Mouse (Mus musculus) erythroid progenitor cell, adult 5-6 weeks (primary cell): ENCODE results near the gene Adsl. TPM values are rescaled to one million over a fixed set of nuclear protein-coding genes. Genes with fewer than 3 reads are reported as not detected.
A peak's percentile ranks its signal among the peaks of the same experiment; 100 is the strongest.
"Not testable (repeated sequence)": the region's sequence is repeated elsewhere in the genome, so short reads cannot be mapped to it uniquely, and the experiment has no call there.

Experiments used
- ATAC-seq: replicated peaks from 2 replicates; pipeline ENCODE4 v1.8.0; 2016; ENCODE audit warnings: moderate number of reproducible peaks, mild to moderate bottlenecking, moderate TSS enrichment, inconsistent platforms; ENCODE audit not compliant: poor library complexity, low FRiP score, severe bottlenecking
- total RNA-seq, 2 experiments: library from RNA; stranded (forward) in 1 of 2; stranded (reverse) in 1 of 2; fragments of 150-400 nt in 1 of 2; fragments of 186-747, 209-891 nt in 1 of 2; gene quantifications; 2 replicates each; pipeline versions ENCODE4 v1.2.3 to v1.2.4; 2015 to 2017; ENCODE audit warnings: low replicate concordance in 2 of 2

Gene Adsl
- total RNA-seq (2015; ENCODE audit: low replicate concordance) (6.3 and 13.7 TPM in 2 replicates), total RNA-seq (2017; ENCODE audit: low replicate concordance) (21.4 and 26.6 TPM in 2 replicates)

DNA sequence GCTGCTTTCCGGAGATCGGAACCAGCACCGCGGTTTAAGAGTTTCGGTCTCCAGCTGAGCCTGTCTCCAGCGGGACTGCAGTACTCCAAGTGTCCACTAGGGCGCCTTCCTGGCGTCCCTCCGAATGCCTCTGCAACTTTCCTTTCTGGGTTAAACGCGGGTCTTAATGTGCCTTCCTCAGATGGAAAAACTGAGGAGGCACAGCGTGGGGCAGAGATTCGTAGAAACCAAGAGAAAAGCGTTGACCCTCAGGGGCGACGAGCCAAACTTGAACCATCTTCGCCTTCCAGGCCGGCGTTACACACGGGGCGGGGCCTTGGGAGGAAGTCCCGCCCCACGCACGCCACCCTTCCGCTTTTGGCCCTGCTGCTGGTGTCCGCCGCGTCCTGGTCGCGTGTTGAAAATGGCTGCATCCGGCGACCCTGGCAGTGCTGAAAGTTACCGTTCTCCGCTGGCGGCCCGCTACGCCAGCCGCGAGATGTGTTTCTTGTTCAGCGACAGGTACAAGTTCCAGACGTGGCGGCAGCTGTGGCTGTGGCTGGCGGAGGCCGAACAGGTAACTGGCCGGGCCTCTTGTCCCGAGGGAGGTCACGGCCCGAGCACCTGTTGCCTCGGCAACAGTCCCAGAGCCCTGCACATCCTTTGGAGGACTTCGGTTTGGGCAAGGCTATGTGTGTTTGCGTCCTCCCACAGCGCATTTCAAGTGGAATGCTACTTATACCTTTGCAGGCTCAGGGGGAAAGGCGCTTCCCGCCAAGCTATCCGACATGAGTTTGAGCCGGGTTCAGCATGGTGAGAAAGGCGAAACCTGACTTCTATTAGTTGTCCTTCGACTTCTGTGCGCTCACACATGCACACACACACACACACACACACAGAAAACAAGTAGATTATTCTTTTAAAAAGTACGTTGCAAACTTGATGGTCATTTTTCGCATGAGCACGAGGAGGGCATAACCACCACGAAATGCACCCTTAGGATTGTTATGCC, at the start of gene Adsl:
Gene Adsl (plus strand): TSS at position 346 of the 991 bp plus-strand sequence.
- peak; percentile 98 for ATAC-seq

- ATAC-seq, result no peak
Observed at GRCm38 (mm10) chr15:80899806-80900205, 48.5 kb upstream of the Adsl start.

- no peak for ATAC-seq
Observed at GRCm38 (mm10) chr15:80901806-80902513, 46.3 kb upstream of the Adsl start.

DNA sequence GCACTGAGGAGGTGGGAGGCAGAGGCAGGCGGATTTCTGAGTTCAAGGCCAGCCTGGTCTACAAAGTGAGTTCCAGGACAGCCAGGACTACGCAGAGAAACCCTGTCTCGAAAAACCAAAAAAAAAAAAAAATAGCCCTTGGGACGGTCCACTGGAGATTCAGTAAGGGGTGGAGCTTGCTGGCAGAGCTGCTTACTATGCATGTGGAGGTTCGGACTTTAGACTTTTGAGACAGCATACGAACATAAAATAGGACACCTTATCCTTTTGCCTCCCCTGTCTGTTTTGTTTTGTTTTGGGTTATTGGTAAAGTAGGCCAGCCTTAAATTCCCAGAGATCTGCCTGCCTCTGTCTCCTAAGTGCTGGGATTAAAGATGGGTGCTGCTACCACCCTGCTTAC, 43.5 kb upstream of the Adsl start:
- not testable (repeated sequence) for ATAC-seq

DNA sequence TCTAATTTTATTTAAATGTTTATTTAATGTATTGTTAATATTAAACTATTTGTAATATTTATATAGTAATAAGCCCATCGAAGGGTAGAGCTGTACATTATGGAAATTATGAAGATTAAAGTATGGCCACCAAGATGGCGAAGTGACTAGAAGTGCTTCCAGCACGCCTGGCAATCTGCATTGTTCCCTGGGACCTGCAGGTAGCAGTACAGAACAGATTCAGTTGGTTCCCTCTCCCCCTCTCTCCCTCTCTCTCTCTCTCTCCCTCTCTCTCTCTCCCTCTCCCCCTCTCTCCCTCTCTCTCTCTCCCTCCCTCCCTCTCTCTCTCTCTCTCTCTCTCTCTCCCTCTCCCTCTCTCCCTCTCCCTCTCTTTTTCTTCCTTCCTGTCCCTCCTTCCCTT, 38.1 kb upstream of the Adsl start:
- no peak for ATAC-seq

GRCm38 (mm10) chr15:80910790-80911531, 37.3 kb upstream of the Adsl start:
- ATAC-seq, result peak; percentile 96

DNA sequence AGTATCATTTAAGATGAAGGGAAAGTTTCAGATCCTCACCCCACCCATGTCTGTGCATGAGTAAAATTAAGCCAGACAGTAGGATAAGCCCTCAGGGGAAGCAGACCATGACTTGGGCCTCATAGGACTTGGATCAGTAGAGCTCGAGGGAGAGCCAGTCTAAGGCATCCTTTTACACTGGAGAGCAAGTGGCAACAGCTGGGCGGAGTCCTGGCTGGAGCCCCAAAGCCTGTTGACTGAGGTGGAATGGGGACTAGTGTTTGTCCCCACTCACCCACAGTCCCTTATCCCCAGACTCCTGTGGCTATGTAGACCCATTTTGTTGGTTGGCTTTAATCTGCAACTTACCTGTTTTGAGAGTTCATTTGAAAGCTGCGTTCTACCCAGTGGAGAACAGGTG, 36.1 kb upstream of the Adsl start:
- ATAC-seq, result peak; percentile 35; the same call in 1 of the 2 replicates

DNA sequence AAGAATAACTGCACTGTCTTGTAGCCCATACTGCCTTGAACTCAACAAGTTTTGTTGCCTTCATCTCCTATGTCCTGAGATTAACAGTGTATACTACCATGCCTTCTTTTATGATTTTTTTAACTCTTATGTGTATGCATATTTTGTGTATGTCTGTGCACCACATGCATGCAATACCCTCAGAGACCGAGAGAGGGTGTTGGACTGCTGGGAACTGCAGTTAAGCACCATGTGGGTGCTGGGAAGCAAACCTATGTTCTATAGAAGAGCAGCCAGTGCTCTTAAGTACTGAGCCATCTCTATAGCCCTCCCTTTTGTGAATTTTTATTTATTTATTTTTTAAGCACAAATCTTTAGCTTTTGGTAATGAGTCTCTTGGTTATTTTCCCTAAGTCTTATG, 34.5 kb upstream of the Adsl start:
- ATAC-seq, result no peak

- ATAC-seq, result no peak
Observed at GRCm38 (mm10) chr15:80915850-80916249, 32.4 kb upstream of the Adsl start.

- no peak for ATAC-seq
Observed at GRCm38 (mm10) chr15:80916621-80917020, 31.7 kb upstream of the Adsl start.

- ATAC-seq, result no peak
Observed at GRCm38 (mm10) chr15:80920346-80920745, 27.9 kb upstream of the Adsl start.

DNA sequence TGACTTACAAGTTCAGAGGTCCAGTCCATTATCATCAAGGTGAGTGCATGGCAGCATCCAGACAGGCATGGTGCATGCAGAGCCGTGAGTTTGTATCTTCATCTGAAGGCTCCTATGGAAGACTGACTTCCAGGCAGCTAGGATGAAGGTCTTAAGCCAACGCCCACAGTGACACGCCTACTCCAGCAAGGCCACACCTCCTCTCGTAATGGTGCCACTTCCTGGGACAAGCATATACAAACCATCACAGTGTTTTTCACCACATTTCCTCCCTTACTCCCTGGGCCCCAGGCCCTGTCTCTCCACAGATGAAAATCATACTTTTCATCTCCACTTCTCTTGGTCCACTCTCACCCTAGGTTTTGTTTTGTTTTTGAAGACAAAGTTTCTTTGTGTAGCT, 26.5 kb upstream of the Adsl start:
- ATAC-seq, result peak; percentile 65

DNA sequence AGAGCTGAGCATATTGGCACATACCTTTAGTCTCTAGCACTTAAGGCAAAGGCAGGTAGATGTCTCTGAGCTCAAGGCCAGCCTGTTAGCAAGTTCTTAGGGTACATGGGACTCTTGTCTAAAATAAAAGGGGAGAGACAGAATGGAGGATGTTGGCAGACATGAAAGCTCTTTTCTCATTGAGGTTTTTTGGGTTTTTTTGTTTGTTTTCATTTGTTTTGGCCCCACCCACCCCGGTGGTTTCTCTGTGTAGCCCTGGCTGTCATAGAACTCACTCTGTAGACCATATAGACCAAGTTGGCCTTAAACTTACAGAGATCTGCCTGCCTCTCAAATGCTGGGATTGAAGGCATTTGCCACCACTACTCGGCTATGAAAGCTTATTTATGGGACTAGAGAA, 24.1 kb upstream of the Adsl start:
- ATAC-seq, result no peak

- ATAC-seq, result no peak
Observed at GRCm38 (mm10) chr15:80928811-80929355, 19.4 kb upstream of the Adsl start.

- no peak for ATAC-seq
Observed at GRCm38 (mm10) chr15:80930048-80930571, 18.2 kb upstream of the Adsl start.

DNA sequence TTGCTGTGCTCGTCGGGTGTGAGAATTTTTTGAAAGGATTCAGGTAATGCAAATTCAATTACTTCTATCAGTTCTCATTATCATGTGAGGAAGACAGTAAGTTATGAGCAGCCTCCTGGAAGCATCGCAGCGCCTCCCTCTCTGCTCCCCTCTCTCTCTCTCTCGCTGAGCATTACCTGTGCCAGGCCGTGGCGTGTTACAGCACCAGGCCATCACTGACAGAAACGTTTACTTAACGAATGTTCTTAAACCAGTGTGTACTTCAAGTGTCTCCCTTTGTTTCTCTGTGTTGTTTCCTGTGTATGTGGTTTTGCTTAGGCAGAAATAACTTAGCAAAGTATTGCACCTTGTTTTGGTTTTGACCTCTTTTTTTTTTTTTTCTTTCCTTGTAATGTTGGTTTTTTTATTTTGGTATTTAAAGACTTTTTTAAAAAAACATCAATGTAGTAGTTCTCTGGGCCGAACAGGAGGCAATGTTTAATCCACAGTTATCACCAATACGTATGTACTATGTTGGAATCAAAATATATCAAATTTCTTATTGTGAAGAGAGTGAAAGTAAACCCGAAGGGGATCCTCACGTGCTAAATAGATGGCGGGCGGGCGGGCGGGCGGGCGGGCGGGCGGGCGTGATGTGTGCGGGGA, 17.5 kb upstream of the Adsl start:
- not testable (repeated sequence) for ATAC-seq

- no peak for ATAC-seq
Observed at GRCm38 (mm10) chr15:80931345-80931960, 16.8 kb upstream of the Adsl start.

DNA sequence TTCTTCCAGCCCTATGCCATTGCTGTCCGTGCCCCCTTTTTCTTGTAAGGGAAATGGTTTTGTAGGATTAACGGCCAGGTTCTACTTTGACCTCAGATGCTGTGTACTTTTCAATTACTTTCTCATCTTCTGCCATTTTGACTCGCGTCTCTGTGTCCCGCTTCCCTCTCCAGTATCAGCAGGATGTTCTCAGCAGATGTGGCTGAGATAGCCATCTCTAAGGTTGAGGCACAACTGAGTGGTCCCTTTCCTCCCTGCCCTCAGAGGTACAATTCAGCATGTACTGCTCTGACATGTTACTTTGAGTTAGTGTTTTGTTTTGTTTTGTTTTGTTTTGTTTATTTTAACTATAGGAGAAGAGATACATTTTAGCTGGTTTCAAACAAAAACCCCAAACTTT, 13.4 kb upstream of the Adsl start:
- no peak for ATAC-seq

DNA sequence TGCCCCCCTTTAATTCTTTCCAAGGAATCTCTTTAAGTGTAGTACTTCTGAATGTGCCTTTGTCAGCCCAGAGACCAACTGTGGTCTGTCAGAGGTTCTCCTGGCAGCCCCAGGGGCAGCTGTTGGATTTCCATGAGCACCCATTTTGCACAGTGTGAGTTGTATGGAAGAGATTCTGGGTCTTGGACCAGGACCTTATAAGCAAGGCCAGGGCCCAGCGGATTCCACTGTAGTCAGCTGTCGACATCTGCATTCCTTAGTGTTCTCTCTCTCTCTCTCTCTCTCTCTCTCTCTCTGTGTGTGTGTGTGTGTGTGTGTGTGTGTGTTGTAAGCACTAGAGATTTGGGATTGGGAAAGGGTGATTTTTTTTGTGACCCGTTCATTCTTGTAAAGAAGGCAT, 11.6 kb upstream of the Adsl start:
- no peak for ATAC-seq
